Mouse (Mus musculus): ENCODE data around the gene Map1a.

Gene Map1a

GRCm38 (mm10) chr2:121288901-121289729, at the start of gene Map1a:
Gene Map1a, plus strand, starts transcription at chr2:121289600.
- DNase-seq = peak; percentile 93

- DNase-seq = no peak
These were observed 45.3 kb upstream of the Map1a start for GRCm38 (mm10) chr2:121244099-121244498.

GRCm38 (mm10) chr2:121249758-121250157, 39.6 kb upstream of the Map1a start:
- DNase-seq = no peak

GRCm38 (mm10) chr2:121268446-121268845, 21.0 kb upstream of the Map1a start:
- DNase-seq = no peak

GRCm38 (mm10) chr2:121270521-121271235, 18.7 kb upstream of the Map1a start:
- no peak for DNase-seq

- DNase-seq = peak; percentile 98
These were observed 18.0 kb upstream of the Map1a start, which contains the start of gene Trp53bp1 for GRCm38 (mm10) chr2:121271236-121271927. Gene Trp53bp1, minus strand, starts transcription at chr2:121271407.

GRCm38 (mm10) chr2:121271928-121272516, 17.4 kb upstream of the Map1a start:
- no peak for DNase-seq

GRCm38 (mm10) chr2:121287850-121288249, 1.6 kb upstream of the Map1a start:
- DNase-seq = no peak

GRCm38 (mm10) chr2:121289730-121290540, 535 bp downstream of the Map1a start:
- no peak for DNase-seq

GRCm38 (mm10) chr2:121292316-121293013, 3.1 kb downstream of the Map1a start:
- DNase-seq = no peak

GRCm38 (mm10) chr2:121294182-121294581, 4.8 kb downstream of the Map1a start:
- peak; percentile 61 for DNase-seq

GRCm38 (mm10) chr2:121294753-121295607, 5.6 kb downstream of the Map1a start:
- peak; percentile 23 for DNase-seq

GRCm38 (mm10) chr2:121295608-121296571, 6.5 kb downstream of the Map1a start:
- no peak for DNase-seq

- no peak for DNase-seq
These were observed 7.4 kb downstream of the Map1a start for GRCm38 (mm10) chr2:121296754-121297231.

GRCm38 (mm10) chr2:121297701-121298100, 8.3 kb downstream of the Map1a start:
- DNase-seq = no peak

GRCm38 (mm10) chr2:121298131-121298530, 8.7 kb downstream of the Map1a start:
- DNase-seq = no peak

- DNase-seq = no peak
These were observed 10.1 kb downstream of the Map1a start for GRCm38 (mm10) chr2:121299471-121299870.

- no peak for DNase-seq
These were observed 10.6 kb downstream of the Map1a start for GRCm38 (mm10) chr2:121300036-121300435.

GRCm38 (mm10) chr2:121308997-121309416, 19.6 kb downstream of the Map1a start:
- DNase-seq = peak; percentile 57
